Mouse (Mus musculus): ENCODE measurements at regions not wholly inside any gene's neighbourhood (a gene's known extent, or its start where the extent isn't known, plus 50 kb on each side); places are given as distances from the start of the nearest gene placed in this dataset.

GRCm38 (mm10) chr9:67117639-67118038 lies 68.4 kb upstream of the Tpm1 start:
- no peak for DNase-seq (ENCODE audit: low read depth, low spot score)

- DNase-seq (ENCODE audit: low read depth, low spot score): no peak
Observed at GRCm38 (mm10) chr9:67115991-67116390, 66.8 kb upstream of the Tpm1 start.

GRCm38 (mm10) chr9:67114099-67114498 lies 64.9 kb upstream of the Tpm1 start:
- no peak for DNase-seq (ENCODE audit: low read depth, low spot score)

GRCm38 (mm10) chr9:67111836-67112584 lies 62.8 kb upstream of the Tpm1 start:
- DNase-seq (ENCODE audit: low read depth, low spot score): no peak

GRCm38 (mm10) chr9:67107938-67108337 lies 58.7 kb upstream of the Tpm1 start:
- DNase-seq (ENCODE audit: low read depth, low spot score): no peak

- peak; percentile 40 for DNase-seq (ENCODE audit: low read depth, low spot score)
Observed at GRCm38 (mm10) chr9:67105867-67106266, 56.7 kb upstream of the Tpm1 start.

GRCm38 (mm10) chr9:67105216-67105615 lies 56.0 kb upstream of the Tpm1 start:
- DNase-seq (ENCODE audit: low read depth, low spot score): no peak

- no peak for DNase-seq (ENCODE audit: low read depth, low spot score)
Observed at GRCm38 (mm10) chr9:67104616-67105015, 55.4 kb upstream of the Tpm1 start.

- no peak for DNase-seq (ENCODE audit: low read depth, low spot score)
Observed at GRCm38 (mm10) chr9:67102578-67102977, 53.4 kb upstream of the Tpm1 start.

- DNase-seq (ENCODE audit: low read depth, low spot score): no peak
Observed at GRCm38 (mm10) chr9:67099471-67099870, 50.3 kb upstream of the Tpm1 start.
